Mouse (Mus musculus): ENCODE measurements at regions not wholly inside any gene's neighbourhood (a gene's known extent, or its start where the extent isn't known, plus 50 kb on each side); places are given as distances from the start of the nearest gene placed in this dataset.

GRCm38 (mm10) chr3:62278279-62278678, 59.9 kb upstream of the Arhgef26 start:
- ATAC-seq (ENCODE audit: low FRiP score) (no peak), DNase-seq (ENCODE audit: low spot score) (no peak)
- WGBS: 68% methylated on average over 3 of the region's 3 CpGs

DNA sequence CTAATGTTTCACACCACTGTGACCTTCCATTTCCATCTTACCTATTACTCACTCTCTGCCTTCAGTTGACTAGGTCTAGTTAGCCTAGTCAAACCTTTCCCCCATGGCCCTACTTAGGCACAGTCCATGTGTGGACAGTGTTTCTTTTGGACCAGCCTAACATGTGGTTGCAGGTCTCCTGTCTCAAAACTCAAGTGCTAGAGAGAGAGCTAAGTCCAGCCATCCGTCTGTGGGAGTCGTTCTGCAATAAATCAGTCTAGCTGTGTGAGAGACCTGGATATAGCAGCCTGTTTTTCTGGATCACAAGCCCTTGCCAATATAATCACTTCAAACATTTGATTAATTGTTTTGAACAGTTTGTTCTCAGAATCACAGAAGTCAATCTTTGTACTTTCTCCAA, 57.2 kb upstream of the Arhgef26 start:
- Histone ChIP-seq H3K4me3 (ENCODE audit: low read depth, low read length) (no peak overlapping the region), H3K9me3 (ENCODE audit: low read length) (no peaks in the 10 kb centered on the region), H3K27ac (ENCODE audit: low read depth, low read length) (no peak overlapping the region), H3K4me2 (ENCODE audit: low read depth, low read length, poor library complexity, severe bottlenecking) (no peak overlapping the region), H3K9ac (replicated peaks; ENCODE audit: low read length, poor library complexity, severe bottlenecking) (no peak overlapping the region), H3K36me3 (ENCODE audit: insufficient read depth, low read length) (no peaks in the 10 kb centered on the region), H3K4me1 (ENCODE audit: insufficient read depth, low read length) (no peaks in the 10 kb centered on the region), H3K27me3 (ENCODE audit: insufficient read depth, low read length) (no peaks in the 10 kb centered on the region)
- no peak for TF ChIP-seq CTCF (IDR thresholded peaks at IDR 0.05)
- no peak for ATAC-seq (ENCODE audit: low FRiP score)
- WGBS: 93% methylated on average over 2 of the region's 2 CpGs
- no peak for DNase-seq (ENCODE audit: low spot score)

More at GRCm38 (mm10) chr3:62278279-62278678, 59.9 kb upstream of the Arhgef26 start:
- Histone ChIP-seq H3K4me1 (ENCODE audit: insufficient read depth, low read length) (no peaks in the 10 kb centered on the region), H3K9me3 (ENCODE audit: low read length) (no peaks in the 10 kb centered on the region), H3K27ac (ENCODE audit: low read depth, low read length) (no peak overlapping the region), H3K4me2 (ENCODE audit: low read depth, low read length, poor library complexity, severe bottlenecking) (no peak overlapping the region), H3K9ac (replicated peaks; ENCODE audit: low read length, poor library complexity, severe bottlenecking) (no peak overlapping the region), H3K4me3 (ENCODE audit: low read depth, low read length) (no peak overlapping the region), H3K36me3 (ENCODE audit: insufficient read depth, low read length) (no peaks in the 10 kb centered on the region), H3K27me3 (ENCODE audit: insufficient read depth, low read length) (no peaks in the 10 kb centered on the region)
- TF ChIP-seq CTCF (IDR thresholded peaks at IDR 0.05): no peak

Data from midbrain, postnatal 0 days (tissue).